Mouse (Mus musculus): Measurements from ENCODE around the gene Usp36.
"Not testable (repeated sequence)": the region's sequence is repeated elsewhere in the genome, so short reads cannot be mapped to it uniquely, and the experiment has no call there.

Gene Usp36

GRCm38 (mm10) chr11:118289999-118290889 lies at the start of gene Usp36:
Gene Usp36 (minus strand): TSS chr11:118290244.
- DNase-seq (ENCODE audit: low read depth) = peak; percentile 100

- DNase-seq (ENCODE audit: low read depth) = peak; percentile 81
Observed at GRCm38 (mm10) chr11:118337491-118338168, 47.6 kb upstream of the Usp36 start.

GRCm38 (mm10) chr11:118333431-118333830 lies 43.4 kb upstream of the Usp36 start:
- DNase-seq (ENCODE audit: low read depth) = no peak

GRCm38 (mm10) chr11:118332376-118332775 lies 42.3 kb upstream of the Usp36 start:
- no peak for DNase-seq (ENCODE audit: low read depth)

GRCm38 (mm10) chr11:118330777-118331176 lies 40.7 kb upstream of the Usp36 start:
- DNase-seq (ENCODE audit: low read depth) = no peak

- no peak for DNase-seq (ENCODE audit: low read depth)
Observed at GRCm38 (mm10) chr11:118330361-118330760, 40.3 kb upstream of the Usp36 start.

GRCm38 (mm10) chr11:118328947-118329346 lies 38.9 kb upstream of the Usp36 start:
- no peak for DNase-seq (ENCODE audit: low read depth)

GRCm38 (mm10) chr11:118328511-118328910 lies 38.5 kb upstream of the Usp36 start:
- no peak for DNase-seq (ENCODE audit: low read depth)

- DNase-seq (ENCODE audit: low read depth) = no peak
Observed at GRCm38 (mm10) chr11:118326991-118327971, 37.2 kb upstream of the Usp36 start.

- DNase-seq (ENCODE audit: low read depth) = no peak
Observed at GRCm38 (mm10) chr11:118326491-118326890, 36.4 kb upstream of the Usp36 start.

- no peak for DNase-seq (ENCODE audit: low read depth)
Observed at GRCm38 (mm10) chr11:118324541-118324940, 34.5 kb upstream of the Usp36 start.

GRCm38 (mm10) chr11:118323974-118324373 lies 33.9 kb upstream of the Usp36 start:
- DNase-seq (ENCODE audit: low read depth) = no peak

- DNase-seq (ENCODE audit: low read depth) = no peak
Observed at GRCm38 (mm10) chr11:118322647-118323046, 32.6 kb upstream of the Usp36 start.

- DNase-seq (ENCODE audit: low read depth) = no peak
Observed at GRCm38 (mm10) chr11:118321971-118322370, 31.9 kb upstream of the Usp36 start.

GRCm38 (mm10) chr11:118321500-118321899 lies 31.5 kb upstream of the Usp36 start:
- DNase-seq (ENCODE audit: low read depth) = no peak

- peak; percentile 82 for DNase-seq (ENCODE audit: low read depth)
Observed at GRCm38 (mm10) chr11:118318678-118319077, 28.6 kb upstream of the Usp36 start.

GRCm38 (mm10) chr11:118317129-118317528 lies 27.1 kb upstream of the Usp36 start:
- DNase-seq (ENCODE audit: low read depth) = peak; percentile 80

- no peak for DNase-seq (ENCODE audit: low read depth)
Observed at GRCm38 (mm10) chr11:118316231-118316806, 26.3 kb upstream of the Usp36 start.

- no peak for DNase-seq (ENCODE audit: low read depth)
Observed at GRCm38 (mm10) chr11:118312132-118312723, 22.2 kb upstream of the Usp36 start.

GRCm38 (mm10) chr11:118307962-118308361 lies 17.9 kb upstream of the Usp36 start:
- not testable (repeated sequence) for DNase-seq (ENCODE audit: low read depth)

- DNase-seq (ENCODE audit: low read depth) = not testable (repeated sequence)
Observed at GRCm38 (mm10) chr11:118303959-118304358, 13.9 kb upstream of the Usp36 start.
